Mouse (Mus musculus): Measurements from ENCODE around the gene Ndufc2. TPM values are rescaled to one million over a fixed set of nuclear protein-coding genes. Genes with fewer than 3 reads are reported as not detected.
"Not testable (repeated sequence)": the region's sequence is repeated elsewhere in the genome, so short reads cannot be mapped to it uniquely, and the experiment has no call there.

Ndufc2 gene
- polyA plus RNA-seq, 1 experiment = 389 TPM

- no peak for TF ChIP-seq POLR2A (IDR thresholded peaks at IDR 0.05; ENCODE audit: low read depth, low read length)
- peak; percentile 89 for TF ChIP-seq CTCF (conservative IDR thresholded peaks at IDR 0.05; ENCODE audit: insufficient read depth, insufficient read length, low read depth, low read length)
- 8% methylated on average over 12 of the region's 12 CpGs for WGBS
- no peaks in the 10 kb centered on the region for H3K27me3 ChIP-seq (replicated peaks; ENCODE audit: control insufficient read depth, insufficient read depth, low read length)
- no peaks in the 10 kb centered on the region for H3K4me1 ChIP-seq (ENCODE audit: control insufficient read depth, insufficient read depth, low read length)
- no peaks in the 10 kb centered on the region for H3K36me3 ChIP-seq (ENCODE audit: control insufficient read depth, insufficient read depth, low read length)
- no peak overlapping the region for H3K4me3 ChIP-seq (ENCODE audit: insufficient read depth, low read depth, low read length)
- DNase-seq = peak; percentile 92
- no peak overlapping the region for H3K27ac ChIP-seq (ENCODE audit: insufficient read depth, low read depth, low read length)
Measured at GRCm38 (mm10) chr7:97424621-97425245, 24.9 kb downstream of the Ndufc2 start.

GRCm38 (mm10) chr7:97426566-97426965 lies 26.8 kb downstream of the Ndufc2 start:
- no peak overlapping the region for H3K27ac ChIP-seq (ENCODE audit: insufficient read depth, low read depth, low read length)
- H3K36me3 ChIP-seq (ENCODE audit: control insufficient read depth, insufficient read depth, low read length) = no peaks in the 10 kb centered on the region
- H3K4me3 ChIP-seq (ENCODE audit: insufficient read depth, low read depth, low read length) = no peak overlapping the region
- TF ChIP-seq CTCF (conservative IDR thresholded peaks at IDR 0.05; ENCODE audit: insufficient read depth, insufficient read length, low read depth, low read length) (no peak), POLR2A (IDR thresholded peaks at IDR 0.05; ENCODE audit: low read depth, low read length) (no peak)
- H3K4me1 ChIP-seq (ENCODE audit: control insufficient read depth, insufficient read depth, low read length) = peaks cover 4% of the 10 kb centered on the region; the same call in 1 of the 2 replicates
- no peaks in the 10 kb centered on the region for H3K27me3 ChIP-seq (replicated peaks; ENCODE audit: control insufficient read depth, insufficient read depth, low read length)
- DNase-seq = no peak
- WGBS = 74% methylated on average over 6 of the region's 6 CpGs

DNA sequence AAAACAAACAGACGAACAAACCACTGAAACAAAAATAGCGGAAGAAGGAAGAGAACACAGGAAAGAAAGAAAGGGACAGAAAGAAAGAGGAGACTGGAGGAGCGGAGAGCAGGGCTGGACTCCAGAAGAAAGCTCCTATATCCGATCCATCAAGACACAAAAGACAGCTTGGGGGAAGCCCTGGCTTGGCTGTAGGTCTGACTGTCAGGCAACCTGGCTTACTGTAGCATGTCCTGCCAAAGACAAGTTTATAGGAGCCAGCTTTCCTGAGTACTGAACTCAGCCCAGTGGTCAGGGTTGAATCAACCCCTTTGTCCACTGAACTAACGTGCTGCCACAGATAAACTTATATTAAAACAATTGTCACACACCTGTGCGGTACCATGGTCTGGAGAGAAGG lies 27.5 kb downstream of the Ndufc2 start:
- no peak overlapping the region for H3K4me3 ChIP-seq (ENCODE audit: insufficient read depth, low read depth, low read length)
- 83% methylated on average over 6 of the region's 6 CpGs for WGBS
- no peak for DNase-seq
- no peak overlapping the region for H3K27ac ChIP-seq (ENCODE audit: insufficient read depth, low read depth, low read length)
- no peaks in the 10 kb centered on the region for H3K27me3 ChIP-seq (replicated peaks; ENCODE audit: control insufficient read depth, insufficient read depth, low read length)
- no peaks in the 10 kb centered on the region for H3K36me3 ChIP-seq (ENCODE audit: control insufficient read depth, insufficient read depth, low read length)
- TF ChIP-seq POLR2A (IDR thresholded peaks at IDR 0.05; ENCODE audit: low read depth, low read length) = no peak
- no peak for TF ChIP-seq CTCF (conservative IDR thresholded peaks at IDR 0.05; ENCODE audit: insufficient read depth, insufficient read length, low read depth, low read length)
- peaks cover 4% of the 10 kb centered on the region; the same call in 1 of the 2 replicates for H3K4me1 ChIP-seq (ENCODE audit: control insufficient read depth, insufficient read depth, low read length)

- WGBS = 58% methylated on average over 5 of the region's 5 CpGs
- peak; percentile 55 for DNase-seq
- Histone ChIP-seq H3K4me1 (ENCODE audit: control insufficient read depth, insufficient read depth, low read length) (peaks cover 4% of the 10 kb centered on the region; the same call in 1 of the 2 replicates), H3K27ac (ENCODE audit: insufficient read depth, low read depth, low read length) (no peak overlapping the region), H3K27me3 (replicated peaks; ENCODE audit: control insufficient read depth, insufficient read depth, low read length) (no peaks in the 10 kb centered on the region), H3K4me3 (ENCODE audit: insufficient read depth, low read depth, low read length) (no peak overlapping the region), H3K36me3 (ENCODE audit: control insufficient read depth, insufficient read depth, low read length) (no peaks in the 10 kb centered on the region)
- TF ChIP-seq POLR2A (IDR thresholded peaks at IDR 0.05; ENCODE audit: low read depth, low read length) = no peak
- TF ChIP-seq CTCF (conservative IDR thresholded peaks at IDR 0.05; ENCODE audit: insufficient read depth, insufficient read length, low read depth, low read length) = peak; percentile 33; the same call in 1 of the 2 replicates
Measured at GRCm38 (mm10) chr7:97427778-97428420, 28.1 kb downstream of the Ndufc2 start.

- no peaks in the 10 kb centered on the region for H3K36me3 ChIP-seq (ENCODE audit: control insufficient read depth, insufficient read depth, low read length)
- H3K4me1 ChIP-seq (ENCODE audit: control insufficient read depth, insufficient read depth, low read length) = peaks cover 4% of the 10 kb centered on the region; the same call in 1 of the 2 replicates
- no peaks in the 10 kb centered on the region for H3K27me3 ChIP-seq (replicated peaks; ENCODE audit: control insufficient read depth, insufficient read depth, low read length)
- TF ChIP-seq POLR2A (IDR thresholded peaks at IDR 0.05; ENCODE audit: low read depth, low read length) = no peak
- TF ChIP-seq CTCF (conservative IDR thresholded peaks at IDR 0.05; ENCODE audit: insufficient read depth, insufficient read length, low read depth, low read length) = no peak
- peak; percentile 67 for DNase-seq
- 5% methylated on average over 5 of the region's 5 CpGs for WGBS
- H3K4me3 ChIP-seq (ENCODE audit: insufficient read depth, low read depth, low read length) = no peak overlapping the region
- no peak overlapping the region for H3K27ac ChIP-seq (ENCODE audit: insufficient read depth, low read depth, low read length)
Measured at GRCm38 (mm10) chr7:97429705-97430104, 29.9 kb downstream of the Ndufc2 start.

DNA sequence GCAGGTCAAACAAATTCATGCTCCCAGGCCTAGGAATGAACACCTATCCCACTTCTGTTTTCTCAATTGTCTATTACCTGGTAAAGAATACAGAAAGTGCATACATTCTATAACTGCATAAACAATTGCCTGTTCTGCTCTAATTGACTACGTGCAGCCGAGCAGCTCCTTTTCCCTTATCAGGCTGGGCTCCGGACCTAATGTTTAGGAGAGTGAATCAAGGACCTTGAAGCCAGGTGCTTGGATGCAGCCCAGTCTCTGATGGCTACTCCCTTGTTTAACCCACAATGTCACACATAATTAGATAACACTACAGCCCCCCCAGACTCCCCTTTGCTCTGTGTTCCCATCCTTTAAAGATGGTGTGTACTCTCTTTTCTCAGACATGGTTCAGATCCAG lies 33.7 kb downstream of the Ndufc2 start:
- not testable (repeated sequence) for H3K4me1 ChIP-seq (ENCODE audit: control insufficient read depth, insufficient read depth, low read length); H3K27ac ChIP-seq (ENCODE audit: insufficient read depth, low read depth, low read length); DNase-seq; H3K36me3 ChIP-seq (ENCODE audit: control insufficient read depth, insufficient read depth, low read length); H3K27me3 ChIP-seq (replicated peaks; ENCODE audit: control insufficient read depth, insufficient read depth, low read length); H3K4me3 ChIP-seq (ENCODE audit: insufficient read depth, low read depth, low read length)
- WGBS = 72% methylated on average over 3 of the region's 3 CpGs

DNA sequence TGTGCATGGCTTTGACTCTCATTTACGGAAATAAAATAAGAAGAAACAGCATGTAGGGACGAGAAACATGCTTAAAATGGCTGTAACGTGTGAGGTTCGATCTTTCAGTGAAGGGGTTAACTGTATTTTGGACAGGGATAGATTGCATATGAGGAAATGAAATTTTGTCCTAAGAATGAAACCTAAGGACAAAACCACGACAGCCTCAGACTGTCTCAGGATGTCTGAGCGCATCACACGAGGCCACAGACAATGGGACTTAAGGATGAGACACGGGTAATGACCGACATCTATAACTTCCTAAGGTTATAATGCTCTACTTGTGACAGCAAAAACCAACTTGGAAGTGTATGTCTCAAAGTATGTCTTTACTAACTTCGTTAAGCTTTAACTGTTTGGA lies 34.7 kb downstream of the Ndufc2 start:
- no peak for DNase-seq
- TF ChIP-seq POLR2A (IDR thresholded peaks at IDR 0.05; ENCODE audit: low read depth, low read length) (no peak), CTCF (conservative IDR thresholded peaks at IDR 0.05; ENCODE audit: insufficient read depth, insufficient read length, low read depth, low read length) (no peak)
- H3K27ac ChIP-seq (ENCODE audit: insufficient read depth, low read depth, low read length) = no peak overlapping the region
- H3K27me3 ChIP-seq (replicated peaks; ENCODE audit: control insufficient read depth, insufficient read depth, low read length) = no peaks in the 10 kb centered on the region; the same call in 1 of the 2 replicates
- WGBS = 80% methylated on average over 10 of the region's 10 CpGs
- no peak overlapping the region for H3K4me3 ChIP-seq (ENCODE audit: insufficient read depth, low read depth, low read length)
- no peaks in the 10 kb centered on the region for H3K36me3 ChIP-seq (ENCODE audit: control insufficient read depth, insufficient read depth, low read length)
- peaks cover 4% of the 10 kb centered on the region; the same call in 1 of the 2 replicates for H3K4me1 ChIP-seq (ENCODE audit: control insufficient read depth, insufficient read depth, low read length)
